Mouse (Mus musculus) forebrain, embryonic 10.5 days (tissue): ENCODE measurements around the gene Zfp853. TPM values are rescaled to one million over a fixed set of nuclear protein-coding genes. Genes with fewer than 3 reads are reported as not detected.
A peak's percentile ranks its signal among the peaks of the same experiment; 100 is the strongest.

Source experiments
- DNase-seq: peaks from one replicate; pipeline ENCODE4 v3.0.0-alpha.2; 2017; ENCODE audit warnings: low spot score; ENCODE audit errors: extremely low spot score
- H3K27ac ChIP-seq: fragments of 300-500 bp; sonication (generic); 2 replicates; pipeline ENCODE4 v1.5.1; 2016; ENCODE audit warnings: mild to moderate bottlenecking
- H3K27me3 ChIP-seq: fragments of 300-500 bp; sonication (generic); 2 replicates; pipeline ENCODE4 v1.6.1; 2016; ENCODE audit warnings: mild to moderate bottlenecking; ENCODE audit not compliant: poor library complexity, severe bottlenecking
- H3K36me3 ChIP-seq: fragments of 300-500 bp; sonication (generic); replicated peaks from 2 replicates; pipeline ENCODE4 v1.6.1; 2016; ENCODE audit warnings: mild to moderate bottlenecking, moderate library complexity
- H3K4me1 ChIP-seq: fragments of 300-500 bp; sonication (generic); 2 replicates; pipeline ENCODE4 v1.6.1; 2016
- H3K4me3 ChIP-seq: fragments of 300-500 bp; sonication (generic); 2 replicates; pipeline ENCODE4 v1.5.1; 2016; ENCODE audit warnings: mild to moderate bottlenecking, moderate library complexity
- H3K9me3 ChIP-seq: fragments of 300-500 bp; sonication (generic); 2 replicates; pipeline ENCODE4 v1.6.1; 2016; ENCODE audit warnings: mild to moderate bottlenecking, moderate library complexity
- WGBS: fragments of 180-500 bp; shearing (Covaris S2); methylation state at CpG from one replicate; pipeline ENCODE4 v1.1.7; 2016; 5-methylcytosine and 5-hydroxymethylcytosine counted together
- polyA plus RNA-seq: library from polyadenylated mRNA; unstranded; fragments of >200 nt; fragmentation: Nextera tagmentation; extraction: Ambion mirVana; gene quantifications from 2 replicates; pipeline ENCODE4 v1.2.1, GENCODE M21; 2016

The Zfp853 gene
- polyA plus RNA-seq: not detected in 2 replicates

GRCm38 (mm10) chr5:143293404-143293803 is at the start of gene Zfp853:
Gene Zfp853 (minus strand): TSS chr5:143293623.
- Histone ChIP-seq H3K9me3 (no peaks in the 10 kb centered on the region; the same call in 1 of the 2 replicates), H3K4me3 (peak within 1 kb of the TSS; percentile 49), H3K36me3 (peaks cover 23% of the 10 kb centered on the region), H3K27ac (peak within 1 kb of the TSS; percentile 9; the same call in 1 of the 2 replicates), H3K4me1 (peaks cover 20% of the 10 kb centered on the region), H3K27me3 (peaks cover 68% of the 10 kb centered on the region)
- WGBS: 3% methylated on average over 34 of the region's 38 CpGs
- DNase-seq: no peak

GRCm38 (mm10) chr5:143339603-143340002 is 46.2 kb upstream of the Zfp853 start:
- no peak overlapping the region for H3K4me3 ChIP-seq
- peaks cover 5% of the 10 kb centered on the region; the same call in 1 of the 2 replicates for H3K9me3 ChIP-seq
- no peaks in the 10 kb centered on the region for H3K36me3 ChIP-seq
- 60% methylated on average over 6 of the region's 6 CpGs for whole genome bisulfite sequencing
- no peak overlapping the region for H3K27ac ChIP-seq
- H3K4me1 ChIP-seq: no peaks in the 10 kb centered on the region
- H3K27me3 ChIP-seq: no peaks in the 10 kb centered on the region
- DNase-seq: no peak

GRCm38 (mm10) chr5:143336559-143336958 is 43.1 kb upstream of the Zfp853 start:
- DNase-seq: no peak
- 68% methylated on average over 6 of the region's 6 CpGs for WGBS
- H3K4me3 ChIP-seq: no peak overlapping the region

GRCm38 (mm10) chr5:143335089-143335460 is 41.7 kb upstream of the Zfp853 start:
- Histone ChIP-seq H3K9me3 (no peaks in the 10 kb centered on the region), H3K27me3 (no peaks in the 10 kb centered on the region), H3K4me1 (peaks cover 6% of the 10 kb centered on the region), H3K4me3 (no peak overlapping the region), H3K27ac (no peak overlapping the region), H3K36me3 (no peaks in the 10 kb centered on the region)
- no peak for DNase-seq
- WGBS: 82% methylated on average over 7 of the region's 7 CpGs

More at GRCm38 (mm10) chr5:143336559-143336958, 43.1 kb upstream of the Zfp853 start:
- no peaks in the 10 kb centered on the region for H3K27me3 ChIP-seq
- H3K36me3 ChIP-seq: no peaks in the 10 kb centered on the region
- H3K4me1 ChIP-seq: 0 out of 2 replicates have a peak, but pooled peaks cover 3% of the 10 kb centered on the region
- no peak overlapping the region for H3K27ac ChIP-seq
- H3K9me3 ChIP-seq: no peaks in the 10 kb centered on the region

- Histone ChIP-seq H3K4me1 (peaks cover 11% of the 10 kb centered on the region), H3K4me3 (no peak overlapping the region), H3K27me3 (no peaks in the 10 kb centered on the region), H3K36me3 (no peaks in the 10 kb centered on the region), H3K9me3 (no peaks in the 10 kb centered on the region), H3K27ac (no peak overlapping the region)
- DNase-seq: no peak
- WGBS: 79% methylated on average over 14 of the region's 14 CpGs
Measured at GRCm38 (mm10) chr5:143334418-143335088, 41.1 kb upstream of the Zfp853 start.

- Histone ChIP-seq H3K27me3 (no peaks in the 10 kb centered on the region), H3K36me3 (no peaks in the 10 kb centered on the region), H3K27ac (no peak overlapping the region), H3K4me1 (peaks cover 12% of the 10 kb centered on the region), H3K4me3 (no peak overlapping the region), H3K9me3 (no peaks in the 10 kb centered on the region)
- 24% methylated on average over 5 of the region's 5 CpGs for WGBS
- peak; percentile 69 for DNase-seq
Measured at GRCm38 (mm10) chr5:143333872-143334271, 40.4 kb upstream of the Zfp853 start.

GRCm38 (mm10) chr5:143328690-143329495 is 35.5 kb upstream of the Zfp853 start, which contains the start of gene Zdhhc4:
Gene Zdhhc4 (minus strand): TSS chr5:143329256.
- Histone ChIP-seq H3K27me3 (no peaks in the 10 kb centered on the region), H3K27ac (peak within 1 kb of the TSS; percentile 88), H3K9me3 (no peaks in the 10 kb centered on the region), H3K36me3 (peaks cover 27% of the 10 kb centered on the region), H3K4me1 (peaks cover 22% of the 10 kb centered on the region), H3K4me3 (peak within 1 kb of the TSS; percentile 96)
- WGBS: under 1% methylated on average over 57 of the region's 57 CpGs
- DNase-seq: peak; percentile 87

- Histone ChIP-seq H3K4me3 (no peak overlapping the region), H3K27ac (no peak overlapping the region), H3K9me3 (no peaks in the 10 kb centered on the region; the same call in 1 of the 2 replicates), H3K36me3 (peaks cover 79% of the 10 kb centered on the region), H3K4me1 (peaks cover 25% of the 10 kb centered on the region), H3K27me3 (no peaks in the 10 kb centered on the region)
- WGBS: 88% methylated on average over 8 of the region's 8 CpGs
- no peak for DNase-seq
Measured at GRCm38 (mm10) chr5:143317288-143317610, 23.8 kb upstream of the Zfp853 start.

- Histone ChIP-seq H3K27me3 (no peaks in the 10 kb centered on the region), H3K36me3 (peaks cover 79% of the 10 kb centered on the region), H3K4me3 (no peak overlapping the region), H3K4me1 (peaks cover 27% of the 10 kb centered on the region), H3K27ac (no peak overlapping the region), H3K9me3 (no peaks in the 10 kb centered on the region; the same call in 1 of the 2 replicates)
- DNase-seq: no peak
- WGBS: 91% methylated on average over 5 of the region's 5 CpGs
Measured at GRCm38 (mm10) chr5:143316605-143317287, 23.3 kb upstream of the Zfp853 start.

- H3K4me3 ChIP-seq: peak overlapping the region; percentile 73
- no peaks in the 10 kb centered on the region; the same call in 1 of the 2 replicates for H3K9me3 ChIP-seq
- peaks cover 31% of the 10 kb centered on the region for H3K4me1 ChIP-seq
- 13% methylated on average over 8 of the region's 8 CpGs for WGBS
- H3K36me3 ChIP-seq: peaks cover 79% of the 10 kb centered on the region
- no peaks in the 10 kb centered on the region for H3K27me3 ChIP-seq
- H3K27ac ChIP-seq: peak overlapping the region; percentile 97
- no peak for DNase-seq
Measured at GRCm38 (mm10) chr5:143315514-143315888, 22.1 kb upstream of the Zfp853 start.

- Histone ChIP-seq H3K9me3 (no peaks in the 10 kb centered on the region; the same call in 1 of the 2 replicates), H3K4me3 (peak within 1 kb of the TSS; percentile 73), H3K27me3 (no peaks in the 10 kb centered on the region), H3K36me3 (peaks cover 79% of the 10 kb centered on the region), H3K27ac (peak within 1 kb of the TSS; percentile 97), H3K4me1 (peaks cover 31% of the 10 kb centered on the region)
- WGBS: under 1% methylated on average over 101 of the region's 101 CpGs
- peak; percentile 85 for DNase-seq
Measured at GRCm38 (mm10) chr5:143314730-143315513, 21.5 kb upstream of the Zfp853 start, which contains the start of gene E130309D02Rik. Gene E130309D02Rik (minus strand): TSS chr5:143315360.
